Mouse (Mus musculus): ENCODE measurements at regions not wholly inside any gene's neighbourhood (a gene's known extent, or its start where the extent isn't known, plus 50 kb on each side); places are given as distances from the start of the nearest gene placed in this dataset.

- no peak for DNase-seq (ENCODE audit: low spot score in 2 of 2)
These were observed 104.7 kb upstream of the Syndig1 start for GRCm38 (mm10) chr2:149724279-149724678.

GRCm38 (mm10) chr2:149725932-149726331, 103.1 kb upstream of the Syndig1 start:
- DNase-seq (ENCODE audit: low spot score in 2 of 2), result no peak

- peak; percentile 9 to 76 for DNase-seq (ENCODE audit: low spot score in 2 of 2)
These were observed 91.2 kb upstream of the Syndig1 start for GRCm38 (mm10) chr2:149737837-149738236.

GRCm38 (mm10) chr2:149739886-149740285, 89.1 kb upstream of the Syndig1 start:
- DNase-seq (ENCODE audit: low spot score in 2 of 2), result peak in 1 of 2 experiments; percentile 26

GRCm38 (mm10) chr2:149742661-149743060, 86.3 kb upstream of the Syndig1 start:
- no peak for DNase-seq (ENCODE audit: low spot score in 2 of 2)

GRCm38 (mm10) chr2:149748240-149748822, 80.7 kb upstream of the Syndig1 start:
- DNase-seq (ENCODE audit: low spot score in 2 of 2), result peak in 1 of 2 experiments; percentile 33

- DNase-seq (ENCODE audit: low spot score in 2 of 2), result no peak
These were observed 69.9 kb upstream of the Syndig1 start for GRCm38 (mm10) chr2:149759151-149759550.

GRCm38 (mm10) chr2:149763864-149764263, 65.1 kb upstream of the Syndig1 start:
- DNase-seq (ENCODE audit: low spot score in 2 of 2), result no peak

GRCm38 (mm10) chr2:149768027-149768426, 61.0 kb upstream of the Syndig1 start:
- DNase-seq (ENCODE audit: low spot score in 2 of 2), result no peak

GRCm38 (mm10) chr2:149768551-149768950, 60.5 kb upstream of the Syndig1 start:
- peak; percentile 73 to 85 for DNase-seq (ENCODE audit: low spot score in 2 of 2)

GRCm38 (mm10) chr2:149777316-149777715, 51.7 kb upstream of the Syndig1 start:
- DNase-seq (ENCODE audit: low spot score in 2 of 2), result no peak

Data from layer of hippocampus, adult 18-20 months (tissue).